Comparison of ENCODE assay signal across 11 mouse cellular contexts in the genomic region with DNA sequence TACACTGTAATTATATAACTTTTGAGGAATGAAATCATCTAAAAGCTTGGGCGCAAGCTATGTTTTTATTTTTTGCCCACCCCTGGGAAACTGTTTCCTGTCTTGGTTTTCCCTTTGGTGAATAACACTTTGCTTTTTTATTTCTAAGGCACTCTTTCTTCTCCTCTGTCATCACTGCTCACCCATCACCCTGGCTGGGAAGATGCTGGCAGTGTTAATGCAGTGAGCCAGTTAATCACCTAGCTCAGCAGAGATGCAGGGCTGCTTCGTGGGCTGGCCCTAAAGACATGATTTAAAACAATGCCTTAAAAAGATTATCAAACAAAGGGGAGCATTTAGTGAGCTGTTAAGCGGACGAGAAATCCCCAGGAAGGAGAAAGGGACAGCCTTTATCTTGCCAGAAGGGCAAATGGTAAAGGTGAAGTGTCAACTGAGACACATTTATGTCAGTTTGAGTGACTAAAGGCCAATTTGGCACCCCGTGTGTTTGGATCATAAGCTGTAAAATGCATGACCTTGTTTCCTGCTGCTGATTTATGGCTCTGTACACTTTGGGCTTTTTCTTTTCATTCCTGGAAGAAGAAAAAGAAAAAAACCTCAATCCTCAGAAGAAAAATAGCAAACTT.
A peak's percentile ranks its signal among the peaks of the same experiment; 100 is the strongest.
DNase-seq lines count a peak whose midpoint lies in the region; ATAC-seq lines count a peak whose summit lies in the region.
"Had no signal": no experiment of that assay in that cellular context is flagged by ENCODE, and none has a peak within 500 bp of the region (broad histone marks: within the 10 kb centered on the region; RNA-seq: fewer than 3 reads in every experiment).

No protein-coding gene starts in this region.

- peaks cover 20% of the 10 kb centered on the region for H3K4me1 ChIP-seq in forebrain, embryonic 14.5 days (ENCODE audit: control insufficient read depth, insufficient read depth, low read length)
- H3K4me1 ChIP-seq in forebrain, embryonic 11.5 days (replicated peaks; ENCODE audit: control insufficient read depth, insufficient read depth, low read length), result no peaks in the 10 kb centered on the region; the same call in 1 of the 2 replicates
- H3K4me1 ChIP-seq in intestine, embryonic 15.5 days (replicated peaks), result peaks cover 3% of the 10 kb centered on the region; the same call in 1 of the 2 replicates
- H3K4me1 ChIP-seq: lung, embryonic 15.5 days had no signal

- H3K27ac ChIP-seq in forebrain, embryonic 14.5 days (ENCODE audit: low read depth, low read length), result 0 out of 2 replicates have a peak overlapping the region, but pooled peaks have one; percentile 18
- H3K27ac ChIP-seq in forebrain, embryonic 11.5 days (ENCODE audit: low read depth, low read length), result no peak overlapping the region
- H3K27ac ChIP-seq in intestine, embryonic 15.5 days, result no peak overlapping the region
- H3K27ac ChIP-seq: lung, embryonic 15.5 days had no signal

- 0 out of 2 replicates have a peak, but pooled peaks have one; percentile 50 for ATAC-seq in forebrain, embryonic 14.5 days
- no peak for ATAC-seq in forebrain, embryonic 11.5 days (replicated peaks; ENCODE audit: low FRiP score)
- no peak for ATAC-seq in intestine, embryonic 15.5 days

- H3K4me3 ChIP-seq in forebrain, embryonic 14.5 days (ENCODE audit: low read depth, low read length), result no peak overlapping the region
- no peak overlapping the region for H3K4me3 ChIP-seq in forebrain, embryonic 11.5 days (ENCODE audit: low read depth, low read length)
- no peak overlapping the region for H3K4me3 ChIP-seq in intestine, embryonic 15.5 days (replicated peaks)
- H3K4me3 ChIP-seq: lung, embryonic 15.5 days had no signal

- 0 out of 2 replicates have a peak overlapping the region, but pooled peaks have one; percentile 3 for H3K9ac ChIP-seq in forebrain, embryonic 14.5 days (ENCODE audit: low read length)
- H3K9ac ChIP-seq in forebrain, embryonic 11.5 days (ENCODE audit: low read length), result no peak overlapping the region
- H3K9ac ChIP-seq in intestine, embryonic 15.5 days, result no peak overlapping the region
- H3K9ac ChIP-seq: lung, embryonic 15.5 days had no signal

- H3K36me3 ChIP-seq in forebrain, embryonic 14.5 days (ENCODE audit: control insufficient read depth, insufficient read depth, low read length), result no peaks in the 10 kb centered on the region
- no peaks in the 10 kb centered on the region for H3K36me3 ChIP-seq in forebrain, embryonic 11.5 days (ENCODE audit: control insufficient read depth, insufficient read depth, low read length)
- no peaks in the 10 kb centered on the region for H3K36me3 ChIP-seq in intestine, embryonic 15.5 days
- H3K36me3 ChIP-seq: lung, embryonic 15.5 days had no signal

- no peak overlapping the region for H3K4me2 ChIP-seq in forebrain, embryonic 14.5 days (ENCODE audit: low read length)
- no peak overlapping the region for H3K4me2 ChIP-seq in forebrain, embryonic 11.5 days (ENCODE audit: low read depth, low read length, severe bottlenecking)
- H3K4me2 ChIP-seq in intestine, embryonic 15.5 days (replicated peaks), result no peak overlapping the region
- H3K4me2 ChIP-seq: lung, embryonic 15.5 days had no signal

- no peaks in the 10 kb centered on the region for H3K9me3 ChIP-seq in forebrain, embryonic 14.5 days (replicated peaks; ENCODE audit: control insufficient read depth, low read length)
- no peaks in the 10 kb centered on the region for H3K9me3 ChIP-seq in forebrain, embryonic 11.5 days (ENCODE audit: control insufficient read depth, low read length)
- H3K9me3 ChIP-seq in intestine, embryonic 15.5 days, result no peaks in the 10 kb centered on the region
- H3K9me3 ChIP-seq: lung, embryonic 15.5 days had no signal

- H3K27me3 ChIP-seq in forebrain, embryonic 14.5 days (replicated peaks; ENCODE audit: control insufficient read depth, insufficient read depth, low read length), result no peaks in the 10 kb centered on the region
- no peaks in the 10 kb centered on the region for H3K27me3 ChIP-seq in forebrain, embryonic 11.5 days (ENCODE audit: control insufficient read depth, insufficient read depth, low read length)
- no peaks in the 10 kb centered on the region for H3K27me3 ChIP-seq in intestine, embryonic 15.5 days (replicated peaks)
- H3K27me3 ChIP-seq: lung, embryonic 15.5 days had no signal

- no peak for DNase-seq in forebrain, embryonic 14.5 days (ENCODE audit: low spot score)
- DNase-seq in forebrain, embryonic 11.5 days (ENCODE audit: low spot score), result no peak
- DNase-seq in kidney, adult 9 months, result peak; percentile 25
- no peak for DNase-seq in kidney, adult 11 months
- DNase-seq in R1 (ENCODE audit: low read depth, low spot score), result peak; percentile 27
- peak; percentile 18 for DNase-seq in forelimb bud, embryonic 11.5 days (ENCODE audit: low read depth, low spot score)
- no peak for DNase-seq in ovary, postnatal 14 days (ENCODE audit: low spot score)
- DNase-seq: right cerebral cortex, adult 18-20 months; thymus, postnatal 36 days had no signal

- WGBS in forebrain, embryonic 14.5 days, result 16% methylated on average over 5 of the region's 5 CpGs
- WGBS in forebrain, embryonic 11.5 days, result 20% methylated on average over 5 of the region's 5 CpGs
- WGBS in intestine, embryonic 15.5 days, result 26% methylated on average over 5 of the region's 5 CpGs

Comparison
In these comparisons a context has a peak if more than half of its experiments do, and no peak if none do; other contexts are left out.
1. DNase-seq: peak in kidney, adult 9 months (single experiment), R1 (single experiment) and forelimb bud, embryonic 11.5 days (single experiment); none in forebrain, embryonic 14.5 days (single experiment), forebrain, embryonic 11.5 days (single experiment), kidney, adult 11 months (single experiment) and ovary, postnatal 14 days (single experiment).